17 mouse cellular contexts compared by ENCODE assay signal in the genomic region with DNA sequence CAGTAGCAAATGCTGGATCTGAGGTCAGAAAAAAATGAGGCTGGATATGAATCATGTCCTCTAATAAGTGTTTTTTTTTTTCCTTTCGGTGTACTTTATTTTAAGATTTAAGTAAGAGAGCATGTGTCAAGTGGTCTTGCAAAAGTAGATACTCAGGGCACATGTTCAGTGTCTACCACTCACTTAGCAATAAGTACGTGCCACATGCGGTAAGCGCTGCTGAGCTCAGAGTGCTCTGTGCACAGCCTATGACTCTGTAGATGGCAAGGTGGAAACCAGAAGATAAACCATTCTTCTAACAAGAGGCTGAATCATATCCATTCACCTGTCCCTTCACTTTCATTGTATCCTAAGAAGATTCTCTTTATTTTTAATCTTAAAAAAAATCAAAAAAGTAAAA. TPM values are rescaled to one million over a fixed set of nuclear protein-coding genes. Genes with fewer than 3 reads are reported as not detected.
DNase-seq lines count a peak whose midpoint lies in the region; ATAC-seq lines count a peak whose summit lies in the region.
"Had no signal": no experiment of that assay in that cellular context is flagged by ENCODE, and none has a peak within 500 bp of the region (broad histone marks: within the 10 kb centered on the region; RNA-seq: fewer than 3 reads in every experiment).

No protein-coding gene starts in this region.

- WGBS in heart, embryonic 14.5 days: 51% methylated on average over 4 of the region's 4 CpGs
- WGBS in midbrain, embryonic 13.5 days: 88% methylated on average over 4 of the region's 4 CpGs
- WGBS in midbrain, embryonic 10.5 days: 90% methylated on average over 4 of the region's 4 CpGs
- 78% methylated on average over 4 of the region's 4 CpGs for WGBS in hindbrain, embryonic 16.5 days

- H3K36me3 ChIP-seq in heart, embryonic 14.5 days (ENCODE audit: control insufficient read depth, insufficient read depth, low read length): no peaks in the 10 kb centered on the region
- H3K36me3 ChIP-seq in midbrain, embryonic 13.5 days: no peaks in the 10 kb centered on the region
- no peaks in the 10 kb centered on the region for H3K36me3 ChIP-seq in midbrain, embryonic 10.5 days
- H3K36me3 ChIP-seq in hindbrain, embryonic 16.5 days (ENCODE audit: control insufficient read depth, insufficient read depth, low read length): no peaks in the 10 kb centered on the region
- H3K36me3 ChIP-seq: embryonic facial prominence, embryonic 15.5 days; heart, embryonic 12.5 days; liver, embryonic 13.5 days had no signal

- no peak overlapping the region for H3K4me3 ChIP-seq in heart, embryonic 14.5 days (ENCODE audit: control insufficient read depth in 1 of 2, insufficient read depth in 1 of 2, low read depth in 1 of 2, low read length in 2 of 2)
- peak overlapping the region; percentile 53 for H3K4me3 ChIP-seq in midbrain, embryonic 13.5 days (replicated peaks)
- H3K4me3 ChIP-seq in midbrain, embryonic 10.5 days: no peak overlapping the region
- peak overlapping the region; percentile 53 for H3K4me3 ChIP-seq in hindbrain, embryonic 16.5 days (ENCODE audit: low read length)
- H3K4me3 ChIP-seq: liver, embryonic 13.5 days had no signal

- H3K4me2 ChIP-seq in heart, embryonic 14.5 days (ENCODE audit: low read length): peak overlapping the region; percentile 84; the same call in 1 of the 2 replicates
- H3K4me2 ChIP-seq in midbrain, embryonic 13.5 days (replicated peaks): peak overlapping the region; percentile 83
- peak overlapping the region; percentile 78 for H3K4me2 ChIP-seq in hindbrain, embryonic 16.5 days (ENCODE audit: low read length)

- H3K27ac ChIP-seq in heart, embryonic 14.5 days (replicated peaks in 1 of 2; ENCODE audit: control insufficient read depth in 1 of 2, insufficient read depth in 1 of 2, low read depth in 2 of 2, low read length in 2 of 2): no peak overlapping the region
- no peak overlapping the region for H3K27ac ChIP-seq in midbrain, embryonic 13.5 days
- no peak overlapping the region for H3K27ac ChIP-seq in midbrain, embryonic 10.5 days (replicated peaks)
- H3K27ac ChIP-seq in hindbrain, embryonic 16.5 days (ENCODE audit: low read depth, low read length): no peak overlapping the region
- H3K27ac ChIP-seq: embryonic facial prominence, embryonic 15.5 days; liver, embryonic 13.5 days had no signal

- no peak overlapping the region for H3K9ac ChIP-seq in heart, embryonic 14.5 days (ENCODE audit: low read length)
- no peak overlapping the region for H3K9ac ChIP-seq in midbrain, embryonic 13.5 days (replicated peaks)
- H3K9ac ChIP-seq in hindbrain, embryonic 16.5 days (ENCODE audit: low read depth, low read length): no peak overlapping the region
- H3K9ac ChIP-seq: embryonic facial prominence, embryonic 15.5 days; liver, embryonic 13.5 days had no signal

- ATAC-seq in heart, embryonic 14.5 days (ENCODE audit: insufficient number of reproducible peaks, insufficient read depth, low FRiP score, low read depth): no peak
- ATAC-seq in midbrain, embryonic 13.5 days: no peak
- peak; percentile 50; the same call in 1 of the 2 replicates for ATAC-seq in hindbrain, embryonic 16.5 days

- H3K9me3 ChIP-seq in heart, embryonic 14.5 days (ENCODE audit: control insufficient read depth, low read length): no peaks in the 10 kb centered on the region
- no peaks in the 10 kb centered on the region for H3K9me3 ChIP-seq in midbrain, embryonic 13.5 days
- H3K9me3 ChIP-seq in midbrain, embryonic 10.5 days (replicated peaks): no peaks in the 10 kb centered on the region
- no peaks in the 10 kb centered on the region for H3K9me3 ChIP-seq in hindbrain, embryonic 16.5 days (ENCODE audit: control insufficient read depth, low read length)
- H3K9me3 ChIP-seq: embryonic facial prominence, embryonic 15.5 days; heart, embryonic 12.5 days; liver, embryonic 13.5 days had no signal

- DNase-seq in heart, postnatal 4 days: no peak
- no peak for DNase-seq in midbrain, embryonic 10.5 days (ENCODE audit: low spot score)
- DNase-seq in thymus, adult 18-20 months: no peak
- no peak for DNase-seq in layer of hippocampus, postnatal 25 days (ENCODE audit: extremely low spot score in 1 of 2, low spot score in 1 of 2)
- DNase-seq: cerebellum, adult 18-20 months; gastrocnemius, postnatal 36 days; kidney, adult 8-10 months; kidney, postnatal 4 days; liver, embryonic 13.5 days; lung, postnatal 10 days; thymus, postnatal 4 days had no signal

- peaks cover 4 to 8% of the 10 kb centered on the region in 2 experiments; a peak in 2 of 4 replicates for H3K4me1 ChIP-seq in heart, embryonic 14.5 days (ENCODE audit: control insufficient read depth in 2 of 2, insufficient read depth in 2 of 2, low read length in 2 of 2)
- peaks cover 15% of the 10 kb centered on the region for H3K4me1 ChIP-seq in midbrain, embryonic 13.5 days (replicated peaks)
- peaks cover 14% of the 10 kb centered on the region for H3K4me1 ChIP-seq in midbrain, embryonic 10.5 days
- no peaks in the 10 kb centered on the region for H3K4me1 ChIP-seq in hindbrain, embryonic 16.5 days (ENCODE audit: control insufficient read depth, insufficient read depth, low read depth, low read length)
- H3K4me1 ChIP-seq: liver, embryonic 13.5 days had no signal

- H3K27me3 ChIP-seq in heart, embryonic 14.5 days (ENCODE audit: control insufficient read depth, insufficient read depth, low read length): peaks cover 6% of the 10 kb centered on the region; the same call in 1 of the 2 replicates
- H3K27me3 ChIP-seq in midbrain, embryonic 13.5 days: peaks cover 14% of the 10 kb centered on the region
- peaks cover 38% of the 10 kb centered on the region for H3K27me3 ChIP-seq in midbrain, embryonic 10.5 days (ENCODE audit: low read depth, poor library complexity, severe bottlenecking)
- H3K27me3 ChIP-seq in hindbrain, embryonic 16.5 days (replicated peaks; ENCODE audit: control insufficient read depth, insufficient read depth, low read length): no peaks in the 10 kb centered on the region

RNA-seq across cellular contexts. Expression of a gene that starts 2.1 kb away (rescaled TPM):
- 0.09 and 0.28 TPM in 2 replicates for polyA plus RNA-seq in heart, embryonic 14.5 days (2014; fragmentation: Nextera tagmentation; extraction: Ambion mirVana)
- not detected for total RNA-seq in heart, postnatal 4 days (2021)
- polyA plus RNA-seq in midbrain, embryonic 13.5 days (2015; fragmentation: Nextera tagmentation; extraction: Ambion mirVana): 4.1 and 6.0 TPM in 2 replicates
- 0.30 and 0.51 TPM in 2 replicates for polyA plus RNA-seq in midbrain, embryonic 10.5 days (2016; fragmentation: Nextera tagmentation; extraction: Ambion mirVana)
- 9.8 and 11.3 TPM in 2 replicates for polyA plus RNA-seq in hindbrain, embryonic 16.5 days (2015; fragmentation: Nextera tagmentation; extraction: Ambion mirVana)
- 1 to 10 TPM; 2.9 to 4.2 TPM for total RNA-seq in layer of hippocampus, postnatal 25 days (2021)
- total RNA-seq: gastrocnemius, postnatal 36 days had no signal
- polyA plus RNA-seq: C2C12 had no signal

Comparison
In these comparisons a context has a peak if more than half of its experiments do, and no peak if none do; other contexts are left out.
1. H3K4me3 ChIP-seq: peak in midbrain, embryonic 13.5 days (single experiment) and hindbrain, embryonic 16.5 days (single experiment); none in heart, embryonic 14.5 days (0 of 2) and midbrain, embryonic 10.5 days (single experiment).
2. Peak in every context shown above with its lines, with median percentiles within 50 percentile points of each other: H3K4me2 ChIP-seq.